Mouse (Mus musculus): ENCODE measurements around the gene Arpc4. TPM values are rescaled to one million over a fixed set of nuclear protein-coding genes. Genes with fewer than 3 reads are reported as not detected.

Gene Arpc4
- polyA plus RNA-seq, 1 experiment from 2014 or later: 381 TPM

Small RNAs within 50 kb of the gene (microRNA-seq; reads per million reads assigned to microRNA genes)
- gene Gm24387: not detected

Other genes with a start within 250 kb of the Arpc4 start
- 13.8 and 21.6 TPM in 2 replicates for gene Lhfpl4, start 182.7 kb upstream of the Arpc4 start, polyA plus RNA-seq (2016; fragmentation: Nextera tagmentation; extraction: Ambion mirVana)
- gene Mtmr14, start 140.3 kb upstream of the Arpc4 start, polyA plus RNA-seq (2016; fragmentation: Nextera tagmentation; extraction: Ambion mirVana): 49.2 and 51.0 TPM in 2 replicates
- 0.27 and 0.38 TPM in 2 replicates for gene Cpne9, start 95.8 kb upstream of the Arpc4 start, polyA plus RNA-seq (2016; fragmentation: Nextera tagmentation; extraction: Ambion mirVana)
- gene Brpf1, start 71.0 kb upstream of the Arpc4 start, polyA plus RNA-seq (2016; fragmentation: Nextera tagmentation; extraction: Ambion mirVana): 22.4 and 26.2 TPM in 2 replicates
- gene Ogg1, start 51.1 kb upstream of the Arpc4 start, polyA plus RNA-seq (2016; fragmentation: Nextera tagmentation; extraction: Ambion mirVana): 16.1 and 18.8 TPM in 2 replicates
- 47.2 and 54.3 TPM in 2 replicates for gene Camk1, start 34.1 kb upstream of the Arpc4 start, polyA plus RNA-seq (2016; fragmentation: Nextera tagmentation; extraction: Ambion mirVana)
- 59.2 and 62.9 TPM in 2 replicates for gene Tada3, start 232 bp upstream of the Arpc4 start, polyA plus RNA-seq (2016; fragmentation: Nextera tagmentation; extraction: Ambion mirVana)
- 5.9 and 6.7 TPM in 2 replicates for gene Ttll3, start 11.1 kb downstream of the Arpc4 start, polyA plus RNA-seq (2016; fragmentation: Nextera tagmentation; extraction: Ambion mirVana)
- gene Rpusd3, start 41.2 kb downstream of the Arpc4 start, polyA plus RNA-seq (2016; fragmentation: Nextera tagmentation; extraction: Ambion mirVana): 36.3 and 43.4 TPM in 2 replicates
- not detected in 2 replicates for gene Cidec, start 57.6 kb downstream of the Arpc4 start, polyA plus RNA-seq (2016; fragmentation: Nextera tagmentation; extraction: Ambion mirVana)
- gene Jagn1, start 64.5 kb downstream of the Arpc4 start, polyA plus RNA-seq (2016; fragmentation: Nextera tagmentation; extraction: Ambion mirVana): 90.0 and 93.5 TPM in 2 replicates
- gene Il17re, start 80.4 kb downstream of the Arpc4 start, polyA plus RNA-seq (2016; fragmentation: Nextera tagmentation; extraction: Ambion mirVana): 1.1 and 1.4 TPM in 2 replicates
- gene Il17rc, start 93.3 kb downstream of the Arpc4 start, polyA plus RNA-seq (2016; fragmentation: Nextera tagmentation; extraction: Ambion mirVana): 4.4 and 5.3 TPM in 2 replicates
- 43.0 and 45.4 TPM in 2 replicates for gene Creld1, start 105.2 kb downstream of the Arpc4 start, polyA plus RNA-seq (2016; fragmentation: Nextera tagmentation; extraction: Ambion mirVana)
- gene Prrt3, start 123.8 kb downstream of the Arpc4 start, polyA plus RNA-seq (2016; fragmentation: Nextera tagmentation; extraction: Ambion mirVana): 2.0 and 2.3 TPM in 2 replicates
- 82.0 and 83.4 TPM in 2 replicates for gene Emc3, start 153.5 kb downstream of the Arpc4 start, polyA plus RNA-seq (2016; fragmentation: Nextera tagmentation; extraction: Ambion mirVana)
- 18.1 and 18.2 TPM in 2 replicates for gene Fancd2, start 153.6 kb downstream of the Arpc4 start, polyA plus RNA-seq (2016; fragmentation: Nextera tagmentation; extraction: Ambion mirVana)
- gene Fancd2os, start 222.6 kb downstream of the Arpc4 start, polyA plus RNA-seq (2016; fragmentation: Nextera tagmentation; extraction: Ambion mirVana): 0.17 and 0.52 TPM in 2 replicates
- 210 and 217 TPM in 2 replicates for gene Brk1, start 226.7 kb downstream of the Arpc4 start, polyA plus RNA-seq (2016; fragmentation: Nextera tagmentation; extraction: Ambion mirVana)
- 44.4 and 45.5 TPM in 2 replicates for gene Vhl, start 245.8 kb downstream of the Arpc4 start, polyA plus RNA-seq (2016; fragmentation: Nextera tagmentation; extraction: Ambion mirVana)